Mouse (Mus musculus) midbrain, embryonic 14.5 days (tissue): ENCODE results near the gene Zfp827. TPM values are rescaled to one million over a fixed set of nuclear protein-coding genes. Genes with fewer than 3 reads are reported as not detected.

Source experiments
- ATAC-seq: fragments of 200-750 bp; cut with Nextera tagmentation; 2 replicates; pipeline ENCODE4 v1.8.0; 2017; ENCODE audit warnings: moderate number of reproducible peaks, moderate library complexity; ENCODE audit not compliant: low FRiP score, low TSS enrichment
- DNase-seq: peaks from one replicate; pipeline ENCODE4 v3.0.0-alpha.2; 2015
- H3K27ac ChIP-seq: fragments of 300-500 bp; sonication (generic); replicated peaks from 2 replicates; pipeline ENCODE4 v1.5.1; 2014; ENCODE audit warnings: mild to moderate bottlenecking, low read depth, low read length, moderate library complexity
- H3K27me3 ChIP-seq: fragments of 300-500 bp; sonication (generic); 2 replicates; pipeline ENCODE4 v1.6.1; 2014; ENCODE audit warnings: low read length, control low read depth, mixed read lengths; ENCODE audit not compliant: control insufficient read depth, insufficient read depth
- H3K36me3 ChIP-seq: fragments of 300-500 bp; sonication (generic); 2 replicates; pipeline ENCODE4 v1.6.1; 2014; ENCODE audit warnings: low read length, control low read depth; ENCODE audit not compliant: control insufficient read depth, insufficient read depth
- H3K4me1 ChIP-seq: fragments of 300-500 bp; sonication (generic); 2 replicates; pipeline ENCODE4 v1.6.1; 2014; ENCODE audit warnings: mild to moderate bottlenecking, antibody characterized with exemption, low read length, control low read depth; ENCODE audit not compliant: control insufficient read depth, insufficient read depth
- H3K4me2 ChIP-seq: fragments of 300-500 bp; sonication (generic); 2 replicates; pipeline ENCODE4 v1.6.1; 2014; ENCODE audit warnings: mild to moderate bottlenecking, low read length, moderate library complexity
- H3K4me3 ChIP-seq: fragments of 300-500 bp; sonication (generic); replicated peaks from 2 replicates; pipeline ENCODE4 v1.5.1; 2014; ENCODE audit warnings: low read depth, low read length
- H3K9ac ChIP-seq: fragments of 300-500 bp; sonication (generic); replicated peaks from 2 replicates; pipeline ENCODE4 v1.6.1; 2014; ENCODE audit warnings: mild to moderate bottlenecking, low read length, moderate library complexity
- H3K9me3 ChIP-seq: fragments of 300-500 bp; sonication (generic); 2 replicates; pipeline ENCODE4 v1.6.1; 2016; ENCODE audit warnings: low read length, control low read depth, mixed read lengths; ENCODE audit not compliant: control insufficient read depth
- WGBS: fragments of 180-500 bp; shearing (Covaris S2); extraction: QIAGEN DNeasy Blood & Tissue Kit; methylation state at CpG from one replicate; pipeline ENCODE4 v1.1.7; 2014; 5-methylcytosine and 5-hydroxymethylcytosine counted together
- polyA plus RNA-seq: library from polyadenylated mRNA; unstranded; fragments of >200 nt; fragmentation: Nextera tagmentation; extraction: Ambion mirVana; gene quantifications from 2 replicates; pipeline ENCODE4 v1.2.1, GENCODE M21; 2014

Gene Zfp827
- 15.3 and 20.2 TPM in 2 replicates for polyA plus RNA-seq

DNA sequence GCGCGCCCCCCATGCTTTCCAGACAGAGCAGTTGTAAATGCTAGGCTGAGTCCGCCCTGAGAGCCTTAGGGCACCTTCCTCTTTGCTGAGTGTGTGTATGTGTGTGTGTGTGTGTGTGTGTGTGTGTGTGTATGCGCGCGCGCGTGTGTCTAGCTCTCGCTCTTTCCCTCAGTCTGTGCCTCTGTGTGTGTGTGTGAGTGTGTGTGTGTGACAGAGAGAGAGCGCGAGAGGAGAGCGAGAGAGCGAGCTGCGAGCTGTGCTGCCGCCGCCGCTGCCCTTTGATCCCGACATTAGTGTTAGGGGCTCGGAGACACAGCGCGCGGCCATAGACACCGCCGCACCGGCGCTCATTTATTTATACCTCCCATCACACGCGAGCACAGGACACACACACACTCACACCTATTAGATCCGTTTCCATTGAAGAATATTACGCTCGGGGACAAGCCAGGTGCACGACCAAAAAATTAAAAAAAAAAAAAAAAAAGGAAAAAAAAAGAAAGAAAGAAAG lies at the start of gene Zfp827:
Gene Zfp827, plus strand, starts transcription at position 461 of the 511 bp plus-strand sequence.
- peaks cover 20% of the 10 kb centered on the region for H3K4me1 ChIP-seq
- WGBS, result 0% methylated on average over 32 of the region's 32 CpGs
- peak within 1 kb of the TSS; percentile 87 for H3K4me2 ChIP-seq
- no peaks in the 10 kb centered on the region for H3K36me3 ChIP-seq
- ATAC-seq, result peak; percentile 75
- DNase-seq, result peak; percentile 91
- no peaks in the 10 kb centered on the region for H3K27me3 ChIP-seq
- H3K9ac ChIP-seq, result peak within 1 kb of the TSS; percentile 87
- peak within 1 kb of the TSS; percentile 98 for H3K4me3 ChIP-seq
- H3K27ac ChIP-seq, result peak within 1 kb of the TSS; percentile 99
- H3K9me3 ChIP-seq, result no peaks in the 10 kb centered on the region

DNA sequence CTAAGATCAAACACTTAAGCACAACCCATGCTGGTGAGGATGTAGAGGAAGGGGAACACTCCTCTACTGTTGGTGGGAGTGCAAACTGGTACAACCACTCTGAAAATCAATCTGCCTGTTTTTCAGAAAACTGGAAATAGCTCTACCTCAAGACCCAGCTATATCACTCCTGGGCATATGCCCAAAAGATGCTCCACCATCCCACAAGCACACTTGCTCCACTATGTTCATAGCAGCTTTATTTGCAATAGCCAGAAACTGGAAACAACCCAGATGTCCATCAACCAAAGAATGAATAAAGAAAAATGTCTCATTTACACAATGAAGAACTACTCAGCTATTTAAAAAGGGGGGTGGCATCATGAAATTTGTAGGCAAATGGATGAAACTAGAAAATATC lies 23.9 kb upstream of the Zfp827 start:
- no peak for ATAC-seq
- Histone ChIP-seq H3K9me3 (no peaks in the 10 kb centered on the region), H3K4me1 (no peaks in the 10 kb centered on the region), H3K4me3 (no peak overlapping the region), H3K36me3 (no peaks in the 10 kb centered on the region), H3K27ac (no peak overlapping the region), H3K27me3 (no peaks in the 10 kb centered on the region), H3K4me2 (no peak overlapping the region), H3K9ac (no peak overlapping the region)
- no peak for DNase-seq

GRCm38 (mm10) chr8:79015061-79015460 lies 13.2 kb upstream of the Zfp827 start:
- WGBS, result 85% methylated on average over 5 of the region's 5 CpGs
- Histone ChIP-seq H3K9me3 (no peaks in the 10 kb centered on the region), H3K9ac (no peak overlapping the region)

DNA sequence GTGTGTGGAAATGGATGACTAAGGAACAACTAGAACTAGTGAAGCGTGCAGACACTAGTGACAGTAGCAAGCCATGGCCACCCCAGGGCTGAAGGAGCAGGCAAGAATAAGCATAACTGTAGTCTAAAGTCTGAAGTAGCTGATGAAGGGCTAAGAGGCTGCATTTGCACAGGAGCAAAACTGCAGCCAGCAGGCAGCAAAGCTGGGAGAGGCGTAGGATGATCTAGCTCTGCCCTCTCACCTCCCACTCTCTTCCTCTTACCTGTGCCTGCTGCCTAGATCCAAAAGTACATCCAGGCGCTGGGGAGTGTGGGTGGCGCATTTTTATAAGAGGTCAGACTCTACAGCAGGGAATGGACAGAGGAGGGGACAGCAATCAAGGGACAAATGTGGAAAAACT lies 12.2 kb upstream of the Zfp827 start:
- H3K4me2 ChIP-seq, result no peak overlapping the region
- DNase-seq (no peak), ATAC-seq (no peak)
- no peaks in the 10 kb centered on the region for H3K27me3 ChIP-seq
- no peak overlapping the region for H3K4me3 ChIP-seq
- H3K4me1 ChIP-seq, result no peaks in the 10 kb centered on the region
- H3K36me3 ChIP-seq, result no peaks in the 10 kb centered on the region
- no peak overlapping the region for H3K27ac ChIP-seq
- 90% methylated on average over 4 of the region's 4 CpGs for WGBS
- H3K9me3 ChIP-seq, result no peaks in the 10 kb centered on the region
- H3K9ac ChIP-seq, result no peak overlapping the region

More at GRCm38 (mm10) chr8:79015061-79015460, 13.2 kb upstream of the Zfp827 start:
- Histone ChIP-seq H3K4me1 (no peaks in the 10 kb centered on the region), H3K27me3 (no peaks in the 10 kb centered on the region), H3K36me3 (no peaks in the 10 kb centered on the region), H3K27ac (no peak overlapping the region), H3K4me2 (no peak overlapping the region), H3K4me3 (no peak overlapping the region)
- DNase-seq (no peak), ATAC-seq (no peak)

DNA sequence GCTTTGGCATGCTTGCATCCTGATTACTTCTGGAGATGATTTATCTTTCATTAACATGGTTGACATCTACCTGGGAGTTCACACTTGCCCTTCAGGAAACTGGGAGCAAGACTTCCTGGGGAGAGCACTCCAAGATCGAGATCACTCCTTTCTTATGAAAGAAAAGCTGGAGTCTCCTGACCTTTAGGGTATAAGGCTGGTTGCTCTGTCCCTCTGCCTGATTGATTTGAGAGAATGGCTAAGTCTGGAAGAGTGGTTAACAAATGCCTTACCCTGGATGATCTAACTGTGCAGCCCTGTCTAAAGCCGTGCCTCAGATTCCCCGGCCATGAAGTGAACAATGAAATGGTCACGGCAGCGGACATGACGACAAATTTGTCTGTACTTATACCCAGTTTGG lies 11.7 kb upstream of the Zfp827 start:
- Histone ChIP-seq H3K36me3 (no peaks in the 10 kb centered on the region), H3K4me2 (no peak overlapping the region), H3K4me3 (no peak overlapping the region), H3K9ac (no peak overlapping the region), H3K4me1 (no peaks in the 10 kb centered on the region), H3K27me3 (no peaks in the 10 kb centered on the region), H3K9me3 (no peaks in the 10 kb centered on the region), H3K27ac (no peak overlapping the region)
- WGBS, result 49% methylated on average over 6 of the region's 6 CpGs
- DNase-seq, result no peak
- no peak for ATAC-seq

- Histone ChIP-seq H3K4me3 (no peak overlapping the region), H3K4me2 (no peak overlapping the region), H3K27me3 (no peaks in the 10 kb centered on the region), H3K36me3 (no peaks in the 10 kb centered on the region), H3K4me1 (no peaks in the 10 kb centered on the region), H3K27ac (no peak overlapping the region), H3K9me3 (no peaks in the 10 kb centered on the region), H3K9ac (no peak overlapping the region)
- 100% methylated on average over 1 of the region's 1 CpGs for WGBS
- ATAC-seq (no peak), DNase-seq (no peak)
Measured at GRCm38 (mm10) chr8:79023922-79024321, 4.3 kb upstream of the Zfp827 start.

DNA sequence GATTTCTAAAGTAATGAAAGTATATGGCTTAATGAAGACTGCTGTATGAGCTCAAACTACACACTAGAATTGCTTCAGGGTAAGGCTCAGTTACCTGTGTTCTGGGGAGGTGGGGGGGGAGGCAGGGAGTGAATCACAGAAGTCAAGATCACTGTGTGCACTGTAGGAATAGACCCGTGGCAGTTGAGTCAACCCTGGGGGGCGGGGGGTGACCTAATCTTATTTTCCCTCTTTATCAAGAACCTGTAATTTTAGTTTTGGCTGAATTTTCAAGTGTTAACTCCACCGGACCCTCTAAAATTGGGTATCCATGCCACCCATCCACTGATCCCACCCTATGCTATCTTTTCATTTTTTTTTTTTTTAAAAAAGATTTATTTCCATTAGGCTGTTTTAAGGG lies 918 bp upstream of the Zfp827 start:
- Histone ChIP-seq H3K4me1 (peaks cover 13% of the 10 kb centered on the region), H3K27me3 (no peaks in the 10 kb centered on the region), H3K36me3 (no peaks in the 10 kb centered on the region), H3K9ac (no peak overlapping the region; the same call in 1 of the 2 replicates), H3K9me3 (no peaks in the 10 kb centered on the region), H3K27ac (no peak overlapping the region), H3K4me2 (peak overlapping the region; percentile 87), H3K4me3 (peak overlapping the region; percentile 98; the same call in 1 of the 2 replicates)
- DNase-seq (no peak), ATAC-seq (no peak)
- 26% methylated on average over 3 of the region's 3 CpGs for WGBS

GRCm38 (mm10) chr8:79028541-79029395 lies 531 bp downstream of the Zfp827 start:
- H3K9me3 ChIP-seq, result no peaks in the 10 kb centered on the region
- H3K4me1 ChIP-seq, result peaks cover 27% of the 10 kb centered on the region
- H3K4me3 ChIP-seq, result peak overlapping the region; percentile 98
- peak overlapping the region; percentile 87 for H3K9ac ChIP-seq
- no peaks in the 10 kb centered on the region for H3K36me3 ChIP-seq
- ATAC-seq, result peak; percentile 9; the same call in 1 of the 2 replicates
- peak overlapping the region; percentile 87 for H3K4me2 ChIP-seq
- H3K27me3 ChIP-seq, result no peaks in the 10 kb centered on the region
- under 1% methylated on average over 54 of the region's 56 CpGs for WGBS
- peak overlapping the region; percentile 99 for H3K27ac ChIP-seq
- DNase-seq, result peak; percentile 71
